Mouse (Mus musculus) heart, postnatal 25 days (tissue): ENCODE results near the gene Mcm5. TPM values are rescaled to one million over a fixed set of nuclear protein-coding genes. Genes with fewer than 3 reads are reported as not detected.

Source experiments
- DNase-seq: peaks from one replicate; pipeline ENCODE4 v3.0.0; 2022; ENCODE audit warnings: low spot score
- intact Hi-C: fragments of 180-260 bp; cut with DNase I; formaldehyde crosslinking; loops from one replicate; pipeline ENCODE4 v1.15.1; 2025
- total RNA-seq, 2 experiments: library from RNA; stranded (reverse); gene quantifications; 2 replicates each; pipeline ENCODE4 v1.2.3; 2021

Mcm5 gene
- total RNA-seq, 2 experiments from 2014 or later, result 4.3 to 4.4 TPM

GRCm38 (mm10) chr8:75090781-75091365, 18.5 kb upstream of the Mcm5 start:
- DNase-seq, result no peak
- intact Hi-C loops, result no loop called here

GRCm38 (mm10) chr8:75093399-75094156, 15.8 kb upstream of the Mcm5 start, which contains the start of gene Hmox1:
Gene Hmox1 (plus strand): TSS chr8:75093621.
- peak; percentile 91 for DNase-seq
- intact Hi-C loops, result loop anchor here (2.0 kb wide), 2 partner anchors 15 kb away; partner anchors contain the start of gene Mcm5

GRCm38 (mm10) chr8:75102956-75103355, 6.4 kb upstream of the Mcm5 start:
- intact Hi-C loops, result no loop called here
- no peak for DNase-seq

GRCm38 (mm10) chr8:75103376-75103878, 5.9 kb upstream of the Mcm5 start:
- no peak for DNase-seq
- intact Hi-C loops, result no loop called here

GRCm38 (mm10) chr8:75108527-75109235, 688 bp upstream of the Mcm5 start:
- DNase-seq, result peak; percentile 51
- intact Hi-C loops, result loop anchor here (1.0 to 5.0 kb wide), 3 partner anchors 14 to 116 kb away; partner anchors contain the start of gene Hmgxb4

GRCm38 (mm10) chr8:75110093-75110492, 724 bp downstream of the Mcm5 start:
- no peak for DNase-seq
- intact Hi-C loops, result no loop called here

GRCm38 (mm10) chr8:75118505-75118904, 9.1 kb downstream of the Mcm5 start:
- no peak for DNase-seq
- intact Hi-C loops, result no loop called here

- intact Hi-C loops, result no loop called here
These were observed 9.9 kb downstream of the Mcm5 start for GRCm38 (mm10) chr8:75119287-75119686.

GRCm38 (mm10) chr8:75119747-75120146, 10.4 kb downstream of the Mcm5 start:
- intact Hi-C loops, result no loop called here
- DNase-seq, result no peak

More at GRCm38 (mm10) chr8:75119287-75119686, 9.9 kb downstream of the Mcm5 start:
- DNase-seq, result no peak

- no peak for DNase-seq
- intact Hi-C loops, result no loop called here
These were observed 18.0 kb downstream of the Mcm5 start for GRCm38 (mm10) chr8:75127406-75127805.

GRCm38 (mm10) chr8:75132485-75132884, 23.1 kb downstream of the Mcm5 start:
- intact Hi-C loops, result loop anchor here (1.0 kb wide), 1 partner anchor 140 kb away; no protein-coding TSS in a partner anchor
- DNase-seq, result no peak

GRCm38 (mm10) chr8:75133399-75133798, 24.0 kb downstream of the Mcm5 start:
- intact Hi-C loops, result no loop called here
- no peak for DNase-seq

- intact Hi-C loops, result loop anchor here (1.0 kb wide), 1 partner anchor 84 kb away; no protein-coding TSS in a partner anchor
- peak; percentile 60 for DNase-seq
These were observed 25.4 kb downstream of the Mcm5 start for GRCm38 (mm10) chr8:75134603-75135391.

- intact Hi-C loops, result no loop called here
- no peak for DNase-seq
These were observed 26.4 kb downstream of the Mcm5 start for GRCm38 (mm10) chr8:75135756-75136155.

- no peak for DNase-seq
- intact Hi-C loops, result no loop called here
These were observed 26.9 kb downstream of the Mcm5 start for GRCm38 (mm10) chr8:75136256-75136655.

- DNase-seq, result no peak
- intact Hi-C loops, result no loop called here
These were observed 28.2 kb downstream of the Mcm5 start for GRCm38 (mm10) chr8:75137536-75137935.

- no peak for DNase-seq
- intact Hi-C loops, result no loop called here
These were observed 41.7 kb downstream of the Mcm5 start for GRCm38 (mm10) chr8:75150911-75151610.

- DNase-seq, result no peak
- intact Hi-C loops, result no loop called here
These were observed 42.4 kb downstream of the Mcm5 start for GRCm38 (mm10) chr8:75151743-75152142.

GRCm38 (mm10) chr8:75152505-75153082, 43.2 kb downstream of the Mcm5 start:
- DNase-seq, result no peak
- intact Hi-C loops, result no loop called here
